Mouse (Mus musculus) kidney, postnatal 10 days (tissue): ENCODE measurements around the gene Chd5.
A peak's percentile ranks its signal among the peaks of the same experiment; 100 is the strongest.

ENCODE experiments used
- DNase-seq: peaks from one replicate; pipeline ENCODE4 v3.0.0; 2021; ENCODE audit warnings: mixed read lengths

Chd5 gene

GRCm38 (mm10) chr4:152338419-152339292, at the start of gene Chd5:
Chd5 (plus strand) TSS chr4:152338651.
- DNase-seq, result no peak

GRCm38 (mm10) chr4:152290385-152290784, 48.1 kb upstream of the Chd5 start:
- no peak for DNase-seq

- no peak for DNase-seq
These were observed 47.5 kb upstream of the Chd5 start for GRCm38 (mm10) chr4:152290991-152291390.

- DNase-seq, result no peak
These were observed 46.9 kb upstream of the Chd5 start, which contains the start of gene Hes3 for GRCm38 (mm10) chr4:152291562-152291961. Hes3 (minus strand) TSS chr4:152291662.

DNA sequence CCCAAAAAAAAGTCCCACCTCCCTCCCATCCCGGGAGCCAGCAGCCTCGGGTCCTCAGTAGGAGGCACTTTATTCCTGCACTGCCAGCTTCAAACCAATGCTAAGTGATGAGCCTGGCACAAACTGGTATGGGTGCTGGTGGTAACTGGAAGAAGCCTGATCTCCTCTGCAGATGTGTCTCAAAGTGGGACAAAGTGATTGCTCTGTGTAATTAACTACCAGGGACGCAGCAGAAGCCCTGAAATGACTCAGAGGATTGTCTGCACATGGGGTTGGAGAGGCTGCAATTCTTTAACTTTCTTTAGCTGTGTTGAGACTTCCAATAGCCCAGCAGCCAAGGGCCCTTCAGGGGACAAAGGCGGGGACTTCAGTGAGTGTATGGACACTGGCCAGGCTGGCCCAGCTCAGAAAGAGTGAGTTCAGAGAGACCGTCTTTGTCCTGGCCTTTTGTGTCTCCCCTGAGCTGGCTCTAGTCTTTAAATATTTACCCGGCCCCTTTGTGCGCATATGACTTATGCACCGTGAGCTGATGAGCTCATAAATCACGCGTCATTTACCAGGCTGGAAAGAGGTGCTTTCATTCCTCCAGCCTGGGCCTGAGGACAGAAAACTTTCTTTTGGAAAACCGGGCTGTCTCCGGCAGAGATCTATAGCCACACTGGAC, 46.2 kb upstream of the Chd5 start:
- DNase-seq, result no peak

GRCm38 (mm10) chr4:152294188-152294929, 44.1 kb upstream of the Chd5 start:
- peak; percentile 52 for DNase-seq

DNA sequence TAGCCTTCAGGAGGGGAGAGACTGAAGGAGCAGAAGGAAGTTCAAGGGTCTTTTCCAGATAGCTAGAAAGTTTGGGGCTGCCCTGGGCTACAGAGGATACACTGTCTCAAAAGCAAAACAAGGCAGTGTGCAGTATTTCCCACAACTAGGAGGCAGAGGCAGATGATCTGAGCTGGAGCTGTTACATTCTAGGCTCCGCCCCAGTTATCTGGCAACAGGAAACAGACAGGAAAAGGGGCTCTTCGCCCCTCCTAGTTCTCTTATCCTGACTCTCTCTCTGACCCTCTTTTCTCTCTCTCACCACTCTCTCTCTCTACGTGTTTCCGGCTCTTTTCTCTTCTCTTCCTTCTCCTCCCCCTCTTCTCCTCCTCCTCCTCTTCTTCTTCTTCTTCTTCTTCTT, 42.5 kb upstream of the Chd5 start:
- no peak for DNase-seq

GRCm38 (mm10) chr4:152296371-152296770, 42.1 kb upstream of the Chd5 start:
- no peak for DNase-seq

GRCm38 (mm10) chr4:152296874-152297861, 41.3 kb upstream of the Chd5 start, which contains the start of gene Icmt:
Icmt (plus strand) TSS chr4:152297227.
- DNase-seq, result peak; percentile 100

DNA sequence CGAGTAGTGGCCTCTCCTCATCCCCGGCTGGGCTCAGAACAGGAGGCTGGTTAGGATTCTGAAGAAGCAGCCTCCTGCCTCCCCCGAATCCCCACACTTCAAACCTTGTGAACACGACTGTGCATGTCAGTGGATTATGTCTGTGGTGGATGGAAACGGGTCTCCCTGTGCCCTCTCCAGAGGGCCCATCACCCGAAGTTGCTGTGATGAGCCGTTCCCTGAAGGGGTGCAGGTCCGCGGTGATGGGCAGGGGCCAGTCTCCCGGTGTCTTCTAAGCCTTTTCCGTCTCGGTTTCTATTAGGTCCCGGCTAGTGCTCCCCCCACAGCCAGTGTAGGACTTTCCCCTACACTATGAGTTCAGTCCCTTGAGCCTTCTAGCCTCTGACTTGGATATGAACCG, 39.6 kb upstream of the Chd5 start:
- DNase-seq, result no peak

- no peak for DNase-seq
These were observed 38.1 kb upstream of the Chd5 start for GRCm38 (mm10) chr4:152300375-152300774.

DNA sequence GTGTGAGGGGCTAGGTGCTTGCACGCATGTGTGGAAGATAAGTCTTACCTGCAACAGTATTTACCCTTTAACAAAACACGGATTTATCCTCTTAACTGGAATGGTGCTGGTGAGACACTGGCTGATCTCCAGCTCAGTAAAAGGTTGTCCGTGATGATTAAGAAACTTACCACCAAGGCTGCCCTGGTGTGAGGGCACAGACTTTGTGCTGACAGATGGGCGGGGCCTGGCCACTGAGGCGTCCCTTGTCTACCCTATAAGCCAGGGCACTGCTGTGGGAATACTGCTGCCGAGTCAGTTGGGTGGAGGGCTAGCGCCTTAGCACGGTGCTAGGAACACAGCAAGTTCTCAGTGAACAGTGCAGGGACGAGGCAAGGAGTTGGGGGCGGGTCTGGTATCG, 36.4 kb upstream of the Chd5 start:
- peak; percentile 52 for DNase-seq

GRCm38 (mm10) chr4:152303172-152303571, 35.3 kb upstream of the Chd5 start:
- no peak for DNase-seq

DNA sequence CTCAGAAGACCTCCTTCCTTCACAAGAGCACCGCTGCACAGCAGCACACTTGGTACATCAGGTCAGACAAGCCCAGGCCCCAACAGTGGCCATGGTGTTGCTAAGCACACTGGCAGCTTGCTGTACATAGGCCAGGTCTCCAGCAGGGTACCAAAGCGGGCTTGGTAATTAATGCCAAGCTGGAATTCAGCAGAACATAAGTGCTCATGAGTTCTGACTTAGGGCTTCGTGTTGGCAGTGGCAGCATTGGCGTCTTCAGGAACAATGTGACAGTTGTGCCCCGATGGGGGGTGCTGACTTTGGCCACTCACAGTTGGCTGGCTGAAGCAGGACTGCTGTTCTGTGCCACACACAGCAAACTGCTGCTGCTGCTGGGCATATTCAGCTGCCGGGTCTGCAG, 33.8 kb upstream of the Chd5 start:
- no peak for DNase-seq

DNA sequence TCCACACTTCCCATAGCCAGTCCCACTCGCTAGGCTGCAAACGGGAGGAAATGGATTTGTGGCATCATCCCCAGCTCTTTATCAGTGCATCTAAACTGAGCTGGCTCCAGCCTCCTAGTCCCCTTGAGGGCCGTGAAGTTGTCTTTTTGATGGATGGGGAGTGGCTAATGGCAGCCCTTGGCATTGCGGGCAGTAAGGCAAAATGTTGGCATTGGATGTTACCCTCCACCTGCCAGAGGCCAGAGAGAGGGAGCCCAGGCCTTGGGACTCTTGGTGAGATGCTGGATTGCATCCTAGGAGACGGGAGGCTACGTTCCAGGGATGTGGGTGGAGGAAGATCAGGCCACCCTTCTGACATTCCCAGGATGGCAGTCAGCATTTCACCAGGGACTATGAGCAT, 32.5 kb upstream of the Chd5 start:
- DNase-seq, result no peak

DNA sequence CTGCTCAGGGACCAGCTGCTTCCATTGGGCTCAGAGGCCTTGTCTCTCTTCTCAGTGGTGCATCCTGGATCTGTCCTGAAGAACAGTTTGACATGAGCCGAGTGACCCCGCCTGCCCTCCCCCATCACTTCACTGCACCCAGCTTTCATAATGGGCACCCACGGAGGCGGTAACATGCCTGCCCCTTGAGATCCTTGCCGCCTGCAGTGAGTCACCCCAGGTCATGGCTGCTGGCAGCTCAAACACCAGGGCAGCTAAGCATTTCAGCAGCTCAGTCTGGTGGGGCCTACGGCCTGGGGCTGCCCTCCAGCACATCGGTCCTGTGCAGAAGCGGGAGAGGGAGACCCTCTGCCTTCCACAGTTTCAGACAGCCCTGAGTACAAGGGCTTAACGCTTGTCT, 30.9 kb upstream of the Chd5 start:
- DNase-seq, result no peak

DNA sequence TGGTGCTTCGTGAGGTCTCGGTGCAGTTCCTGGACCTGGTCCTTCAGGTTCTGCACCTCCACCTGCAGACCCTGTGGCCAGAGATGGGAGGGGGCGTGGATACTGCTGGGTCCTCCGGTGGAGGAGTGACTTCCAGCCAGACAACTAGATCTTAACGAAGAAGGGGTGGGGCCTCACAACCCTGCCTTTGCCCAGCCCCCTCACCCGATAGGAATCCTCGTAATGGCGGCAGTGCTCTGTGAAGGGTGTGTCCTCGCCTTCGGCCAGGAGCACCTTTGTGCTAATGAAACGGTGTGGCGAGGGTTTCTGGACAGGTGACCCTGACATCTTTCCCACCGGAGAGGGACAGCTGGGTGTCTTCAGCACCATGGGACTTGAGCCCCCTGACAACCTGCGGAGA, 26.3 kb upstream of the Chd5 start:
- no peak for DNase-seq

DNA sequence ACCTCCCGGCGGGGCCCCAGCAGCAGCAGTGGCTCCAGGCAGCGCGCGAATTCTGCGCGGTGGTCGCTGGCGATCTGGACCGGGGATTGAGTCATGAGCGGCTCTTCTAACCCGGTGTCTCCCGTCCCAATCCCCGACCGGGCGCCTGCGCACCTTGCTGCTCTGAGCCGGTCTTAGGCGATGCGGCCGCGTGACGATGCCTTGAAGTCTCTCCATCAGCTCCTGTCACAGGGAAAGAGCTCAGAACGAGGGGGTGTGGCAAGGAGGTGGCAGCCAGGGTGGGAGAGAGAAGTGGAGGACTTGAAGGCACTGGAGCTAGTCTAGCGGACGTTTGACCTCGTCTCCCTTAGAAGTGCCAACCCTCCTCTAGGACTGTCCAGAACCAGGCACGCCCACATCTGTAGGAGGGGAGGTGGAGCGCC, 25.2 kb upstream of the Chd5 start:
- DNase-seq, result no peak

DNA sequence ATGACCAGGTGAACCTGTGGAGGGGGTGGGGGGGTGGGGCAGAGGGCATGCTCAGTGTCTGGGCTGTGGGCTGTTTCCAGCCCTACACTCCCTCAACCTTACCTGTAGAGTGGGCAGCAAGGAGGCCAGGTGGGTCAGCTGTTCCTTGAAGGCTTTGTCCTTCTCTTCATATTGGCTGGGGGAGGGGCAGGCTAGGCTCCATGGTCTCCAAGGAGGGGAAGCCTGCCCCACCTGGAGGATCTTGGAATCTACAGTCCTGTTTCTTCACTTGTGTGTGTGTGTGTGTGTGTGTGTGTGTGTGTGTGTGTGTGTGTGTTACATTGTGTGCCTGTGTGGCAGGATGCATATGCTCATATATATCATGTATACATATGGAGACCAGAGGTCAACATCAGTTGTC, 24.5 kb upstream of the Chd5 start:
- DNase-seq, result peak; percentile 67

GRCm38 (mm10) chr4:152315498-152316213, 22.8 kb upstream of the Chd5 start:
- no peak for DNase-seq

- no peak for DNase-seq
These were observed 20.8 kb upstream of the Chd5 start for GRCm38 (mm10) chr4:152317631-152318033.
